Mouse (Mus musculus) layer of hippocampus, postnatal 25 days (tissue): ENCODE data around the gene 2010111I01Rik. TPM values are rescaled to one million over a fixed set of nuclear protein-coding genes. Genes with fewer than 3 reads are reported as not detected.

ENCODE experiments used
- DNase-seq, 2 experiments: peaks; one replicate each; pipeline ENCODE4 v3.0.0; 2022; ENCODE audit warnings: mixed read lengths in 2 of 2, low spot score in 1 of 2; ENCODE audit errors: extremely low spot score in 1 of 2
- microRNA-seq, 2 experiments: library from miRNA; unstranded; fragments of <30 nt; microRNA quantifications; one replicate each; pipeline ENCODE4 v1.2.0; 2021
- total RNA-seq, 2 experiments: library from RNA; stranded (reverse); gene quantifications; 2 replicates each; pipeline ENCODE4 v1.2.3; 2021

2010111I01Rik gene
- total RNA-seq, 2 experiments from 2014 or later: 70.6 to 82.7 TPM

- no peak for DNase-seq
Observed at GRCm38 (mm10) chr13:63360111-63360885, 395.6 kb downstream of the 2010111I01Rik start.

DNA sequence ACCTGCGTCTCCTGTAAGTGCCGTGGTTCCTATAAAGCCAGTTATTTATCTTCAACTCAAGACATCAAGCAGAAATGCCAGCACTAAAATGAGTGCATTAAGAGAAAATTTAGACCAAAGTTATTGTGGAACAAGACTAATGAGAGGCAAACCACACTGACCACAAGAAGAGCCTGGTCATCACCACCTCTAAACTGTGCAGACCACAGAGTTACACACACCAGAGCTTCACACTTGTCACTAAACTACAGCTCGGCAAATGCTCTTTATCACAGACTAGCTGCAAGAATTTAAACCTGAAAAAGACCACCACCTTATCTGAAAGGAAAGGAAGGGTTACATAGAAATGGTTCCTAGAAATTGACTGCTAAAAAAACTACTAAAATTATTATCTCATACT is 397.1 kb downstream of the 2010111I01Rik start:
- DNase-seq: no peak

DNA sequence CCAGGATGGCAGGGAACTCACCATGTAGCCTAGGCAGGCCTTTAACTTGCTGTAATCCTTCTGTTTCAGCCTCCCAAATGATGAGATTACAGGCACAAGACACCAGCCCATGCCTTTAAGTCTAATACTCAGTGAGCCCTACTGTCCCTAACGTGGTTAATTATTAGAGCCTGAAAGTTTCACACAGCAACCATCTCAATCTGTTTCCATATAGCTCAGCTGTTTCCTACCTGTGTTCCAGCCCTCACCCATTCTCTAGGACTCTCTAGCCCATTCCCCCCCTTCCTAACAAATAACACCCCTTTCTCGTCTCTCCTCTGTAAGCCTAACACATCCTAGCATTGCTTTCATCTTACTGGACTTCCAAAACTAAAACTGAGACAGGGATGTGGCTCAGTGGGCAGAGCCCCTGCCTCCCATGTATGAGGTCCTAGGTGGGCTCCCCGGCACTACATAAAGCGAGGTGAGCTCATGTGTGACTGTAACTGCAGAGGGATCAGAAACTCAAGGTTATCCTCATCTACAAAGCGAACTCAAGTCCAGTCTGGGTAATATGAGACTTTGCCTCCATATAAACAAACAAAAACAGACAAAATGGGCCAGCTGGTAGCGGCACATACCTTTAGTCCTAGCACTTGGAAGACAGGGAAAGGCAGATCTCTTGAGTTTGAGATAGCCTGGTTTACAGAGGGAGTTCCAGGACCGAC is 408.9 kb downstream of the 2010111I01Rik start:
- no peak for DNase-seq

Small RNA genes within 50 kb of the gene (microRNA-seq; reads per million reads assigned to microRNA genes)
- gene Mir23b: 17,297 to 23,820 reads per million in 2 experiments
- 0 reads per million in 2 experiments for gene Mir24-1
- 1,990 to 1,992 reads per million in 2 experiments for gene Mir27b
- gene Mir3074-1: 0 reads per million in 2 experiments

Other genes with a start within 250 kb of the 2010111I01Rik start
- gene Platr25, start 204.2 kb upstream of the 2010111I01Rik start, total RNA-seq: 10 to 100 TPM; 11.4 to 11.7 TPM
- 1 to 10 TPM; 3.8 to 7.6 TPM for gene Gm5141, start 179.1 kb upstream of the 2010111I01Rik start, total RNA-seq
- not detected for gene Fbp2, start 106.5 kb upstream of the 2010111I01Rik start, total RNA-seq
- gene Fbp1, start 76.6 kb upstream of the 2010111I01Rik start, total RNA-seq: under 1 TPM in 1 of 2 experiments, not detected in 1; 0.39 TPM